Mouse (Mus musculus): ENCODE measurements around the gene Prps2. TPM values are rescaled to one million over a fixed set of nuclear protein-coding genes. Genes with fewer than 3 reads are reported as not detected.

Prps2 gene
- total RNA-seq (2014; rRNA removed; ENCODE audit: low replicate concordance) = 26.6 and 45.5 TPM in 2 replicates
- 16.6 and 17.0 TPM in 2 replicates for polyA plus RNA-seq (2015; fragmentation: Nextera tagmentation; extraction: Ambion mirVana)

DNA sequence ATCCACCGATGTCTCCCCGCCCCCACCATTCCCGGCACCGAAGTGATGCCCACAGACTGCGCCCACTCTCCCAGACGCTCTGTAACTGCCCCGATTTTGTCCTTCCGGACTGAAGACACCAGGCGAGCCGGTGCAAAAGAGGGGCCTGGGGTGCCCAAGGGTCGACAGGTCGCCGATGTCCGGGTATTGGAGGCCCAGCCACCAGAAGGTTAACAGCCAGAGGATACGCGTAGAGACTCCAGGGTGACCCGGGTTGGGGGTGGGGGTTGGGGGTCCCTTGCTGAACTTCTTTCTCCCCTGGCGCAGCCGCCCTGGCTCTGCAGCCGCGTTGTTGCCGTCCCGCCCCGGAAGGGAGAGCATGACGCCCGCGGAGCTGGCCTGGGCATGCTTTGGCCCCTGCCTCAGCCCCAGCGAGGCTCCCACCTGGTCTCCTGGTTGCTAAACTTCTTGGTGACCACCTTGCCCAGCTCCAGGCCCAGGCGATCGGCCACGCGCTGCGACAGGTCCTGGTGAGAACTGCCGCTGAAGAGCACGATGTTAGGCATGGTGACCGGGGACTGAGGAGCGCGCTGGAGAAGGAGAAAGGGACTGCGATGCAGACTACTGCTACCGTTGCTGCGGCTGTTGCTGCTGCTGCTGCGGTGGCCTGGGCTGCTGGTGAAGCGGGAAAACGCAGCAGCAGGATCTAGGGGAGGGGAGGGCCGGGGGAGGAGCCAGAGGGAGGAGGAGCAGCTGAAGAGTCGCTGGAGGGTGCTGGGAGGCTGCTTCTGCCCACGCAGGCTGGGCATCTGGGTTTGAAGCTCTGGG, at the start of gene Prps2:
Gene Prps2, minus strand, starts transcription at position 703 of the 807 bp plus-strand sequence.
- no peaks in the 10 kb centered on the region for H3K27me3 ChIP-seq (ENCODE audit: control insufficient read depth, insufficient read depth, low read length)
- peak within 1 kb of the TSS; percentile 55 for H3K9ac ChIP-seq (replicated peaks; ENCODE audit: low read depth, low read length)
- no peaks in the 10 kb centered on the region for H3K9me3 ChIP-seq (replicated peaks; ENCODE audit: control insufficient read depth, low read length)
- no peaks in the 10 kb centered on the region for H3K4me1 ChIP-seq (ENCODE audit: control insufficient read depth, insufficient read depth)
- 22% methylated on average over 40 of the region's 47 CpGs for WGBS
- H3K27ac ChIP-seq (ENCODE audit: low read depth) = peak within 1 kb of the TSS; percentile 70
- H3K36me3 ChIP-seq (replicated peaks; ENCODE audit: control insufficient read depth, insufficient read depth, low read length) = no peaks in the 10 kb centered on the region
- DNase-seq (ENCODE audit: low spot score) (no peak), ATAC-seq (ENCODE audit: insufficient read depth, low read depth) (peak; percentile 77)
- TF ChIP-seq CTCF (IDR thresholded peaks at IDR 0.05; ENCODE audit: low read depth) (no peak), EP300 (IDR thresholded peaks at IDR 0.05; ENCODE audit: low read depth) (no peak)
- peak within 1 kb of the TSS; percentile 70 for H3K4me2 ChIP-seq (ENCODE audit: low read depth, low read length)
- peak within 1 kb of the TSS; percentile 54 for H3K4me3 ChIP-seq (ENCODE audit: low read depth, low read length)

DNA sequence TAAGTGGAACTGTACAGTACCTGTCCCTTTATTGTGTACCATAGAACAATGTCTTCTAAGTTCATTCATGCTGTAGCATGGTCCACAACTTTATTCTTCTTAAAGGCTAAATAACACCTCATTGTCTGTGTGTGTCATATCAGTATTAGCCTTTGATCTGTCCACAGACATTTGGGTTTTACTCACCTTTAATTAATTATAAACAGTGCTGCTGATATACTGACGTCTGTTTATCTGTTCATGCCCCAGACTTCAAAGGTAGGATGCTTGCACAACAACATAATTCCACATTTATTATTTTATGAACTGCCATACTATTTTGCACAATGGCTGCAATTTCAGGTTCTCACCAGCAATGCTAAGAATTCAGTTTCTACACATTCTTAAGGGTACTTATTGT, 35.1 kb upstream of the Prps2 start:
- Histone ChIP-seq H3K4me2 (ENCODE audit: low read depth, low read length) (no peak overlapping the region), H3K4me1 (ENCODE audit: control insufficient read depth, insufficient read depth) (no peaks in the 10 kb centered on the region), H3K36me3 (replicated peaks; ENCODE audit: control insufficient read depth, insufficient read depth, low read length) (no peaks in the 10 kb centered on the region), H3K4me3 (ENCODE audit: low read depth, low read length) (no peak overlapping the region), H3K27me3 (ENCODE audit: control insufficient read depth, insufficient read depth, low read length) (no peaks in the 10 kb centered on the region), H3K27ac (ENCODE audit: low read depth) (no peak overlapping the region), H3K9ac (replicated peaks; ENCODE audit: low read depth, low read length) (no peak overlapping the region), H3K9me3 (replicated peaks; ENCODE audit: control insufficient read depth, low read length) (no peaks in the 10 kb centered on the region)
- TF ChIP-seq CTCF (IDR thresholded peaks at IDR 0.05; ENCODE audit: low read depth) (no peak), EP300 (IDR thresholded peaks at IDR 0.05; ENCODE audit: low read depth) (no peak)
- WGBS = 57% methylated on average over 1 of the region's 1 CpGs
- DNase-seq (ENCODE audit: low spot score) (no peak), ATAC-seq (ENCODE audit: insufficient read depth, low read depth) (no peak)

DNA sequence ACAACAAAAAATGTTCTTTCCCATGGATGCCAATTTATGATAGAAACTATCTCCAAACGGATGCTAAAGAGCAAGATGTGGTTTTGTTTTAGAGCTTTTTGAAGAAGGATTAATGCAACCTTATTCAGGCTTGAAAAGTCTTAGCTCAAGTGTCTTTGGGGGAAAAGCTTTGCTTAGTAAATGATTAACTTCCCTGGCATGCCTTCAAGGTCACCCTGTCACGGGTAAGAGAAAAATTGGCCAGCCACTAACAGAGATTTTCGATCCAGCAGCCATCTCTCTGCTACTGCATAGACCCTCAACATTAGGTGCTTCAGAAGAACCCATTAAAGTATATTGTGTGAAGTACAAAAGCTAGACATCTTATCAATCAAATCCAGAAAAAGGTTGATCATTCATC, 12.4 kb upstream of the Prps2 start:
- DNase-seq (ENCODE audit: low spot score) (no peak), ATAC-seq (ENCODE audit: insufficient read depth, low read depth) (no peak)
- Histone ChIP-seq H3K4me2 (ENCODE audit: low read depth, low read length) (no peak overlapping the region), H3K9ac (replicated peaks; ENCODE audit: low read depth, low read length) (no peak overlapping the region), H3K4me3 (ENCODE audit: low read depth, low read length) (no peak overlapping the region), H3K27me3 (ENCODE audit: control insufficient read depth, insufficient read depth, low read length) (no peaks in the 10 kb centered on the region), H3K36me3 (replicated peaks; ENCODE audit: control insufficient read depth, insufficient read depth, low read length) (no peaks in the 10 kb centered on the region), H3K9me3 (replicated peaks; ENCODE audit: control insufficient read depth, low read length) (no peaks in the 10 kb centered on the region), H3K4me1 (ENCODE audit: control insufficient read depth, insufficient read depth) (no peaks in the 10 kb centered on the region), H3K27ac (ENCODE audit: low read depth) (no peak overlapping the region)
- no peak for TF ChIP-seq CTCF (IDR thresholded peaks at IDR 0.05; ENCODE audit: low read depth)
- no peak for TF ChIP-seq EP300 (IDR thresholded peaks at IDR 0.05; ENCODE audit: low read depth)
- 53% methylated on average over 3 of the region's 3 CpGs for WGBS

DNA sequence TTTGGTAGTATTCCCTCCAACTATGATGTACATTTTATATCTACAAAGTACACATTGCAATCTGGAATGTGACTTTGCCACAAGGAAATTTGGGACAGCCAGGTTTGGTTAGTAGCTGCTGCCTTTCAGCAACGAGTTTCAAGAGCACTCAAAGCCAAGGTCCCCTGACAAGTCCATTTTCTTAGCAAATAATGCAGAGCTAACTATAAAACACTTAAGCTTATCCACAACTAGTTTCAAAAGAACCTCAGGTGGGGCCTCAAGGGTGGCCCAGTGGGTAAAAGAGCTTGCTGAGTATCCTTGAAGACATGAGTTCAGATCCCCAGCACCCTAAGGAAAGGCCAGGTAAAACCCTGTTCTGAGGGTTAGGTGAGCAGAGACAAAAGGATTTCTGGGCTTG, 4.1 kb upstream of the Prps2 start:
- H3K27ac ChIP-seq (ENCODE audit: low read depth) = no peak overlapping the region
- no peak overlapping the region for H3K9ac ChIP-seq (replicated peaks; ENCODE audit: low read depth, low read length)
- H3K4me1 ChIP-seq (ENCODE audit: control insufficient read depth, insufficient read depth) = no peaks in the 10 kb centered on the region
- no peaks in the 10 kb centered on the region for H3K36me3 ChIP-seq (replicated peaks; ENCODE audit: control insufficient read depth, insufficient read depth, low read length)
- ATAC-seq (ENCODE audit: insufficient read depth, low read depth) (no peak), DNase-seq (ENCODE audit: low spot score) (no peak)
- TF ChIP-seq EP300 (IDR thresholded peaks at IDR 0.05; ENCODE audit: low read depth) = no peak
- TF ChIP-seq CTCF (IDR thresholded peaks at IDR 0.05; ENCODE audit: low read depth) = no peak
- H3K4me3 ChIP-seq (ENCODE audit: low read depth, low read length) = no peak overlapping the region
- WGBS = 36% methylated on average over 1 of the region's 1 CpGs
- no peak overlapping the region for H3K4me2 ChIP-seq (ENCODE audit: low read depth, low read length)
- H3K9me3 ChIP-seq (replicated peaks; ENCODE audit: control insufficient read depth, low read length) = no peaks in the 10 kb centered on the region
- H3K27me3 ChIP-seq (ENCODE audit: control insufficient read depth, insufficient read depth, low read length) = no peaks in the 10 kb centered on the region

DNA sequence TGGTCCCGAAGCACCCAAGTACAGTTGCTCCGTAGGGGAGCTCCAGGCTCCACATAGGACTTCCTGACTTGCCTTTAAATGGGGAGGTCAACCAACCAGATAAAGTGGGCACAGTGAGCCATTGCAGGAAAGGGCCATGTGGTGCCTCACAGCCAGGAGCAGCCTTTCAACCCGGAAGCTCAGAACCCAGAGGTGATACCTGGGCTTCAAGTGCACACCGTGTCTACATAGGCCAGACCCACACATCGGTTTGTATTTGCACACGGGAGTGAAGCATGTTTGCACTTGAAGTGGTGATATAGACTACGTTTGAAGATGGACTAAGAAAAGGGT, 271 bp upstream of the Prps2 start:
- H3K9me3 ChIP-seq (replicated peaks; ENCODE audit: control insufficient read depth, low read length) = no peaks in the 10 kb centered on the region
- no peaks in the 10 kb centered on the region for H3K36me3 ChIP-seq (replicated peaks; ENCODE audit: control insufficient read depth, insufficient read depth, low read length)
- DNase-seq (ENCODE audit: low spot score) (no peak), ATAC-seq (ENCODE audit: insufficient read depth, low read depth) (peak; percentile 20; the same call in 1 of the 2 replicates)
- peak overlapping the region; percentile 55 for H3K9ac ChIP-seq (replicated peaks; ENCODE audit: low read depth, low read length)
- no peaks in the 10 kb centered on the region for H3K4me1 ChIP-seq (ENCODE audit: control insufficient read depth, insufficient read depth)
- H3K27ac ChIP-seq (ENCODE audit: low read depth) = peak overlapping the region; percentile 70
- WGBS = 30% methylated on average over 7 of the region's 7 CpGs
- H3K4me3 ChIP-seq (ENCODE audit: low read depth, low read length) = peak overlapping the region; percentile 54
- TF ChIP-seq CTCF (IDR thresholded peaks at IDR 0.05; ENCODE audit: low read depth) = no peak
- no peak for TF ChIP-seq EP300 (IDR thresholded peaks at IDR 0.05; ENCODE audit: low read depth)
- H3K27me3 ChIP-seq (ENCODE audit: control insufficient read depth, insufficient read depth, low read length) = no peaks in the 10 kb centered on the region
- peak overlapping the region; percentile 70 for H3K4me2 ChIP-seq (ENCODE audit: low read depth, low read length)

All from heart, postnatal 0 days (tissue).